7 mouse cellular contexts compared by ENCODE assay signal in genomic region chr12:83150030-83150429, GRCm38 (mm10).
"Had no signal": no experiment of that assay in that cellular context is flagged by ENCODE, and none has a peak within 500 bp of the region (broad histone marks: within the 10 kb centered on the region; RNA-seq: fewer than 3 reads in every experiment).

No protein-coding gene starts in this region.

- DNase-seq: kidney, adult 8-10 months; kidney, postnatal 36 days; layer of hippocampus, adult 9-11 months; left cerebral cortex, postnatal 4 days; lung, adult 18-20 months; thymus, adult 18-20 months; thymus, postnatal 25 days had no signal
